Mouse (Mus musculus) right cerebral cortex, postnatal 10 days (tissue): ENCODE results near the gene Nedd9.

Source experiments
- DNase-seq, 2 experiments: peaks; one replicate each; pipeline ENCODE4 v3.0.0; 2021; ENCODE audit warnings: low spot score in 2 of 2

Nedd9 gene

DNA sequence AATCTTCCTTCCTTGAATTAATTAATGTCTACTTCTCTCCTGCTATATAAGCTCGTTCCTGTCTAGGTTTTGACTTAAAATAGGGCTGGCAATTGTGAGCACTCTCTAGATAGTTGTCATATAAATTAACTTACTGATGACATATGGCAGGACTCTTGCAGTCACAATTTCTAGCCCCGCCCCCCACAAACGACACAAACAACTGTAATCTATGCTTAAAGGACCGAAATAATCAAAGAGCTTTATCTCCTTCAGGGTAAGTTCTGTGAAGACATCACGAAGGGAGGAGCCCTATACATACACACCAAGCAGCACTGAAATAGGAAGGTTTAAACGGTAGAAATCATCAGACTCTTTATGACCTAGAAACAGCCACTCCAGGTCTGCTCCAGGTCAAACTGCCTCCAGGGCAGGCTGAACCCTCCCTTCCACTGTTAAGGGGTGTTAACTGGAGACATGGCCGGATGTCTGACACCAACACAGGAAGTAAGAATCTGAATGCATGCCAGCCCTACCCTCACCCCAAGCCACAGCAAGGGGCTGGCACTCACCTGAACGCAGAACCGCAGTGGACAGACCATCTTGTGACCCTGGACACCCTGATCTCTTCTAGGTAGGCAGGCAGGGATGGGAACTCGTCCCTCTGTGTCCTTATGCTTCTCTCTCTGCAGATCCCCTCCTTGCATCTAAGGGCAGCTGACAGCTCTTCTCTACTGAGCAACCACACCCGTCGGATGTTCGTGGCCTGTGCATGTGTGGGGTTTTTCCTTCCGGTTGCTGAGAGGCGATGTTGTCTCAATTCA lies at the start of gene Nedd9:
Gene Nedd9 (minus strand): TSS at position 757 of the 803 bp plus-strand sequence.
- DNase-seq = no peak

DNA sequence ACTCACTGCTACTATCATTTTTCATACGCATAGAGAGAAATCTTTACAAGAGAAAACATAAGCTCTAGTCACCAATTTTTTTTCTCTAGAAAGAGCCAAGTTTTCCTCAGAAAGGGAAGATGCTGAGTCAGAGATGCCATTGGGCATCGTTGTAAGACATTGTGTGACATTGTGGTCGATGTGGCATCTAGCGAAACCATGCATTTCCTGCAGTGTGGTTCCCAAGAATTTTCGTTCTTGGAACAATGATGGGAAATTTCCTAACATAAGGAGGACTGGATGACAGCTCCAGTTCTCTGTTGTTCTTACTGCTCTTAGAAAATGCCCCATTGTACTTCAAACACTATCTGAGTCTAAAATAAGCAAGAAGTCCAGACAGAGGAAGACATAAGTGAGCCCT lies 45.5 kb upstream of the Nedd9 start:
- DNase-seq = no peak

DNA sequence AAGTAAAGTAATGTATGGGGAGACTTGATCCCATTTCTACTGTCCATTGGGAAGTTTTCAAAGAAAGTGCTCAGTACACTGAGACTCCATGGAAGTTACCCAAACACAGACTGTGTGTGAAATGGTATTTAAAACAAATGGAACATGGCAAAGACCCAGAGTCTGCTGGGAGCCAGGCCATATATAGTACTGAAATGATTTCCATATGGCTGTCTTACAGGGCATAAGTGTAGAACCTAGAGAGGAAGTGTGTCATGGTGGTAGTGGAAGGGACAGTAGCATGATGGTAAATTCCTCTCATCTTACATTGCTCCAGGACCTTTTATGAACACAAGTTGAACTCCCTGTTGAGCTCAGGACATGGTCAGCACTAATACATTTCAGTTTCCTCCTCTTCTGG lies 43.2 kb upstream of the Nedd9 start:
- peak; percentile 40 to 63 for DNase-seq

DNA sequence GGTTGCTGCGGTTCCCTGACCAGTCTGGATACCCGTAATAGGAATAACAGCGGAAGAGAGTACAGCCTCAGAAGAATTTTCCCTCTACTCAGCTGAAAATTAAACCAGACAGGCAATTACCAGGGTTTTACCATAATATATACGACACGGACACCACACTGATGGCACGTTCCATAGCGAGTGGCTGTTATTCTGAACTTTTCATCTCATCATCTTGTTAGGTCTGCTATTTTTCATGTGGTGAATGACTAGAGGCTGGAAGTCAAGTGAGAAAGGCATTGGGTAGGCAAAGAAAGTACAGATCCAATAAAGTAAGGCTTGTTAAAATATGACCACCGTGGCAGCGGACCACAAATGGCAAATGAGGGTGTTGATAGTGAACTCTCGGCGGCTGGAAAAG lies 37.0 kb upstream of the Nedd9 start:
- no peak for DNase-seq

DNA sequence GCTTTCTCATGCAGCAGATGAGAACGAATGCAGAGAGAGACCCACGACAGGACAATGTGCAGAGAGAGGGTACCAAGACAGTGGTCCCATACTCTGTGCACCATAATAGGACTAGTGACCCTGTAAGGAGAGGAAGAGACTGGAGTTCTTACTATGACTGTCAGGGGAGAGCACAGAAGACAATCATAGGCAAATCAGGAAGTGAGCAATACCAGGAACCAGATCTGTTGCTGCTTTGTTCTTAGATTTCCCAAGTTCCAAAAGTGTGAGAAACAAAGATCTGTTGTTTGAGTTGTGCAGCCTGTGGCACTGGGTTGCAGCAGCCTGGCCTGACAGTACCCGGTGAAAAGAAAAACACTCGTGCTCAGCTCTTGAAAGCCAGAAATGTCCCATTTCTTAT lies 34.1 kb upstream of the Nedd9 start:
- DNase-seq = no peak

DNA sequence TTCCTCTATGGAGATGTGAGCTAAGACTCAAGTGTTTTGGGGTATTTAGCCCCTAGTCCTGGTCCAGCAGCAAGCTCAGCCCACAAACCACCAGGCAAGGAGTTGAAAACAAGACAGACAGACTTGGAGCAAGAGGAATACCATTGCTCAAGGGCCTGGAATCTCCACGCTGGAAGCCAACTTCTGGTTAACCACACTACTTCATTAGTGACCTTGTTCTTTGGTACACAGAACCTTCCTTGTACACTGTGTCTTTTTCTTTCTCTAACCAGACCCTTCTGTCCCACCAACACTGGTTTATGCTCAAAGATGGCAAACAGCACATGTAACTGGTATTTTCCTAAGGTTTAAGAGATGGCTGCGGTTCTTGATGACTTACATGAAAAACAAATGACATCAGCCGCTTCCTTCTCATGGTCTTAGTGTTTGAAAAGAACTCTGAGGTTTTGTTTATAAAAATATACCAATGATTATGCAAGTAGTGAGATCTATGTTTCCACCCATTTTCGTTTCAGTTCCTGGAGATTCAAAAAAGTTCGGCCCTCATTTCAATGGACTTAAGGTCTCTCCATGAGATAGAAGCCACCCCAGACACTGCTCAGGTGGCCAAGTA lies 33.5 kb upstream of the Nedd9 start:
- no peak for DNase-seq

DNA sequence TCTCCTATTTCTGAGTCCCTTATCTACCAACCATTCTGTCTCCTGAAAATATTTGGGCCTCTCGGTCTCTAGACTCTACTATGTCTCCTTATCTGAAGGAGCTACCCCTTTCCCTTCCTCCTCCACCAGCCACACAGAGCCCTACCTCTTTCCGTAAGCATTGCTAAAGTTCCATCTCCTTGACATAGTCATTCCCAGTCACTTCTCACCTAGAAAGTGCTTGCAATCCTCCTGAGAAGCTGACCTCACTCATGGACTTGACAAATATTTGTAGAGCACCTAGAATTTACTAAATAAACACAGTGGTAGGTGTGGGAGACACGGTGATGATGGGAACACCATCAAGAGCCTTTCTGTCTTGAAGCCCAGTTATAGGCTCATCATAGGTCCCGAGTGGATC lies 32.6 kb upstream of the Nedd9 start:
- no peak for DNase-seq

DNA sequence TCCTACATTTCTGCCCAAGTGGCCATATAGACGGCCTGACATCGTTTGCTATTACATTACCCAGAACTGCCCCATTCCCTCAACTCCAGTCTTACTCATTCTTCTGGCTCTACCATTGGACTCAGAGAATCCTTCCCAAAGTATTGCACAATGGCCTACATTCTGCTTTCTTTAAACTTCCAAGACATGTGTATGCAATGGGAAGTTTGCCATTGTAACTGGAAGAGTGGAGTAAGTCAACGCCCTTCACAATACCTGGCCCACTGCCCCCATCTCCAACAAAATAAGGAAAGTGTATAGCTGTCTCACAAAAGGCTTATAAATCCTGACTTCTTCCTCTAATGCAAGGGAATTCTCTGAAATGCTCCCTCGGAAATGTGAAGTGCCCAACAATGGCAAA lies 30.0 kb upstream of the Nedd9 start:
- no peak for DNase-seq

DNA sequence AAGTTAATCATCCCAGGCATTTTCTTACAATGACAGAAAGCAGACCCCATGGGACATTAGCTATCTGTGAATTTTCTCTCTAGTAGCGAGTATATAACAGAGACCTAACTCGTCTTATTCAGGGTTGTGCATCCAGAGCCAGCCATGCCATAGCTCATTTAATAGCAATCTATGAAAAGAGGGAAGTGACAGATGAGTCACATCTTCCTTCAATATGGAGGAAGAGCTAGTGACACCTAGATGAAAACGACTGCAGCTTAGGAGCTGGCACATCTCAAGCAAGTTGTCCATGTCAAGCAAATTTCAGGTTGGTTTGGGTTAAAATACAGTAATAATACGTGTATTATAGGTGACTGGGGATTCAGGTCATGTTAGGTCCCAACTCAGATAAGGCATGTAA lies 28.6 kb upstream of the Nedd9 start:
- no peak for DNase-seq

DNA sequence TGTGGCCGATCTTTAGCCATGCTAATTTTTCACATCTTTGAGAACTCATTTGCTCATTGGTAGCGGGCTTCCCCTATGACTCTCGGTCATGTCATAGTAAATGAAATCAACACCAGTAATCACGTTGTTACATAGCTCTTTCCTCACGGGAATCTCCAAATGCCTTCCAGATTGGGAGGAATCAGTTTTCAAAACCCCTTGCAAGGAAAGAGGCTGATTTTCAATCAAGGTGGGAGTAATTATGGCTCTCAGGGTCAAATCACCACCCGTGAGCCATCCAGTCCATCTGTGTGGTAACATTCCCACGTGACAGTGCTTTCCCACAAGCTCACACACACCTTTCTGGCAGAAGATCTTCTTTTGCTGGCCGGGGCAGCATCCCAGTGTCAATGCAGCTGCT lies 27.8 kb upstream of the Nedd9 start:
- DNase-seq = no peak

DNA sequence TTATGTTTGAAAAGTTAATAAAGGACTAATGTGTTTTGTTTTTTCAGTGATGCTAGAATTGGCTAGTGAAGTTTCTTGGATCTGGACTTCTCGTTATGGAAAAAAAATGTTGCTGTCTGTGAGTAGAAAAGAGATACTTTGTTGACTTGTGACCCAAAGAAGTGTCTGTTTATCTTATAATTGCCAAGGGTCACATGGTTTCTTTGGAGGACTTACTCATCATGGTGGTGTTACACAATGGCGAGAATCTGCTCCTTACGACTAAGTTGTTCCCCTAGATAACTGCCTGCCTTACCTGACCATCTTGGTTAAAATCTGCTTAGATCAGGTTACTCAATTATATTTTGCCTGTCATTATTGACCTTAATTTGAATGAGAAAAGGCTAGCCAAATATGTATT lies 26.3 kb upstream of the Nedd9 start:
- no peak for DNase-seq

DNA sequence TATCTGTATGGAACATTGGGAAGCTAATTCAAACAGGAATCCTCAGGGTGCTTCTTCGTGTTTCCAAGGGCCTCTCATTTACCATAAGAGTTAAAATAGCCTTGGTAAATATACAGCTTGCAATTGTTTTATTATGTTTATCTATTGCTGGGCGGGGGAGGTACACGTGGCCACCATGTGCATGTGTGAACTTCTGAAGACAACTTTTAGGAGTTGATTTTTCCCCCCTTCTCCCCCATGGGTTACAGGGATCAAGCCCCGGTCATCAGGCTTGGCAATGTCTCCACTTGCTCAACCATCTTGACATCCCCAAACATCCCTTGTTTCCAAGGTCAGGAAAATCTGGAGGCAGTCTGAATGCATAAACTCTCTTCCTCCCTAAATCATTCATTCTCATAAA lies 25.1 kb upstream of the Nedd9 start:
- DNase-seq = no peak

DNA sequence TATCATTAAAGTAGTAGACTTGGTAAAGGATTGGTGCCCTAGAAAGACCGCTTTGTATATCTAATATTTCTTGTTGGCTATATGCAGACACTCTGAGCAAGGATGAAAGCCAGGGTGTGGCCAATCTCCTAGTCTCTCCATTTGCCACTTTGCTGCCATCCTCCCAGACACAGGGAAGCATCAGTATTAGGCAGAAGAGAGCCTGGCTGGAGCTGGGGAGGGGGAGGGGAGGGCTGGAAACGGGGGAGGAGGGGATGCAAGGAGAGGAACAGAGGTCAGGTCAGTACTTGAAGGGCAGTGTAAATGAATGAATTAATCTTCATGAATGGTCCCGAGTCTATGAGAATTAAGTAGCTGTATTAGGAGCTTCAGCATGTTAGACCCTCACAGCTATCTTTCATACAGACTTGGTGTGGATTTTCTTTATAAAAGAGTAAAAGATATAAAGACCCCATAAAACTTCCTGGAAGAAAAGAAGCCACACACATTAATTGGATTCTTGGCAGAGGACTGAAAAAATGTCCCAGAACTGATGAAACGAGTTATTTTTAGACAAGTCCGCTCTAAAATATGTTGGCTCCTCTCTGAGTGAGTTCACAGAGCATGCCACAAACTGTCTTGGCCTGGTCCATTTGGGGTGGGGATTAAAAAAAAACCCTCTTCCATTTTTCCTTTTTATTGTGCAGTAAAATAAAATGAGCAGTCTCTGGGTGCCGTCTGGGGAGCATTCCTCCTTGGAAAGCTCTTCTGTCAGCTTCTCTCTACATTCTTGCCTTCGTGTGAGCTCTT lies 23.7 kb upstream of the Nedd9 start:
- no peak for DNase-seq

DNA sequence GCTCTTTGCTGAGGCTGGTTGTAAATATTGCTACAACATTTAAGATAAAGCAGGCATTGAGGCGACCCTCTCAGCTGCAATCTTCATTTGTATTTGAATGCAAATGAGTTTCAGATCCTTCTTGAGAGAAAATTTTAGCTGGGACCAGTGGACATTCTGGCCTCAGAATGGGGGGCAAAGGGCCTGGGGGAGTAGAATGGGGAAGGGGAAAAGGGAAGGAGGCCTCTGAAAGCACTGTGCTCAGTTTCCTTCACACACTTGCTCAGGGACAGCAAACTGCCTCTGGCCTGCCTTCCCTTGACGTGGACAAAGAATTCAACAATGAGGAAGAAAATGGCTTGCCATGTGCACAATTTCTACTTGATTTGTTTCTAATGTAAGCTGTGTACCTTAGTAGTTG lies 18.4 kb upstream of the Nedd9 start:
- DNase-seq = no peak

DNA sequence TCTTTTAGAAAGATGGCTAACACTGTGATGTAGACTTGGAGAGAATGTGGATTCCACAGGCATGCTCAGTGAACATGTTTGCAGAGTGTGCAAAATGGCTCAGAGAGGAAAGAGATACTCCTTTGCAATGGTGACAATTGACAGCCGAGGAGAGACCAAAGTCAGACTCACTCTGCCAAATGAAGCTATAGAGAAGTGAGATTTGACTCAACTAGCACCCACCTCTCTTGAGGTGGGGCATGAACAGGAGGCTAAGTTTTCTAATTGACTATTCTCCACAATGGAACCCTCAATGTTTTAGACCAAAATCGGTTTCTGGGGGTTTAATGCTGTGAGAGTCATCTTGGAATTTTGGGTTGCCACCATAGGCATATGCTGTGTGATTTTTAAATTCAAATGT lies 17.8 kb upstream of the Nedd9 start:
- no peak for DNase-seq

DNA sequence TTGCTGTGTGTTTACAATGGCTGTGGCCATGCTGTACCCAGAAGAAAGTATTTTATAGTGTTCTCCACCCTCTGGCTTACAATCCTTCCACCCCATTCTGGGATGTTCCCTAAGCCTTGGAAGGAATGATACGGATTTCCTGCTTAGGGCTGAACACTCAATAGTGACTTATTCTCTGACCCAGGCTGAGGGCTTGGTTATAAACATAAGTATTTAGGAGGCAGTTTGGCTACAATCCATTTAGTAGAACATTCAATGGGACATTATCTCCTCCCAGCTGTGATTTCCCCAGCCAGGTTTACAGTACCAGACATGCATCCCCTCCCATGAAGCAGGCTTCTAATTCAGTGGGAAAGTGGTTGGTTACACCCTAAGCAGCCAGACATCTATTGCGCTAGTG lies 17.3 kb upstream of the Nedd9 start:
- DNase-seq = no peak

DNA sequence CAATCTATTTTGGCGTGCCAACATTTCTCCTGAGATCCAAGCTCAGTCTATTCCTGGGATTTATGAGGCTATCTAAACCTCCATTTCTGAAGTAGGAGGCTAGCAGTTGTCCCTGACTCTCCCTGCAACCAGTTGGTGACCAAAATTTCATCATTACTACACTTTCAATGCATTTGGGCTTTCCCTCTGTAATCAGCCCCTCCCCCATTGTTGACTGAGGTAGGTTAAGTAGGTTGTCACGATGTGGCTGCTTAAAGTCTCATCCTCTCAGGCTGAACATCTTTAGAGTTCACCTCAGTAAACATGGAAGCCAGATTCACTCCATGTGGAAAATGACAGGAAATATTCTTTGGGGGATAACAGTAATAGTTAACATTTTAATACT lies 15.7 kb upstream of the Nedd9 start:
- DNase-seq = no peak

DNA sequence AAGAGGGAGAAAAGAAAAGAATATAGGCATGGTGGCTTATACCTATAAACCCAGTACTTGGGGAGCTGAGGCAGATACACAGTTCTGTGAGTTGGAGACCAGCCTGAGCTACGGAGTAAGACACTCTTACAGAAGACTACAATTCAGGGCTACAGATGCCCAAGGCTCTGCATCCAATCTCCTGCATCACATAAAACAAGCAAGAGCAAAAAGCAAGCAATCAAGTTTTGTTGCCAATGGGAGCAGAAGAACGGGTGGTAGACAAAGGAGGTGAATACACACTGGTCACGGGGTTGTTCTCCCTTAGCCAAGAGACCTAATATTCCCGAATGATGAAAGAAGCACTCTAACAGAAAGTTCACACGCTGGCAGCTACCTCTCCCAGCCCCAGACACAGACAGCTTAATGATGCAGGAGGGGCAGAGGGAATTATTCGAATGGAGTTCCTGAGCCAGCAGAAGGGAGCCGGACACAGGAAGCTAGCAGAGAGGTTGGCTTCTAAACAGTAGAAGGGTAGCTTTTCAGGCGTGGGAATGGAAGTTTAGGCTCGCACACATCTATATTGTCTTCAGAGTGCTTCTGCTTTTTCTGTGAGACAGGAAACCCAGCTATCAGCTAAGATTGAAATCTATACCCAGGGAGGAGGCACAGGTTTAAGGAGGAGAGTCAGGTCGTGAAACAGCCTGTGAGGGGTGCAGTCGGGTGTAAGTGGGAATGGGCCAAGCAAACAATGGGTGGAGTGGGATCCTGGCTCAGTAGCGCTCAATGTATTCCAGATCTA lies 15.2 kb upstream of the Nedd9 start:
- no peak for DNase-seq

DNA sequence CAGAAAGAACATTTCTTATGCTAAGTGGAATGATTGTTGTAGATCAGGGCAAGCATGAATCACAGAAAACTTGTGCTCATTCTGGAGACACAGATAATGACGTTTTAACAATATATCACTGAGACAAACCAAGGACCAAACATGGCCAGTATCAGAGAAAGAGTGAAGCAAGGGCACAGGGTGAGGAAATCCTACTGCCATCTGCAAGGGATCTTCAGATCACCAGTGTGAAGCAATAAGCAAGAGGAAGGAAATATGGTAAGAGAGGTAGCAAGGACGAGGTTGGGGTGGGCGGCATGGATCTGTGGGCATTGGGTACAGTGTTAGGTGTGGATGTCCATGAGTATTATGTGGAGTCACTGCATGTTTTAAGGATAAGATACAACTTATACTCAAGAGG lies 13.6 kb upstream of the Nedd9 start:
- no peak for DNase-seq

DNA sequence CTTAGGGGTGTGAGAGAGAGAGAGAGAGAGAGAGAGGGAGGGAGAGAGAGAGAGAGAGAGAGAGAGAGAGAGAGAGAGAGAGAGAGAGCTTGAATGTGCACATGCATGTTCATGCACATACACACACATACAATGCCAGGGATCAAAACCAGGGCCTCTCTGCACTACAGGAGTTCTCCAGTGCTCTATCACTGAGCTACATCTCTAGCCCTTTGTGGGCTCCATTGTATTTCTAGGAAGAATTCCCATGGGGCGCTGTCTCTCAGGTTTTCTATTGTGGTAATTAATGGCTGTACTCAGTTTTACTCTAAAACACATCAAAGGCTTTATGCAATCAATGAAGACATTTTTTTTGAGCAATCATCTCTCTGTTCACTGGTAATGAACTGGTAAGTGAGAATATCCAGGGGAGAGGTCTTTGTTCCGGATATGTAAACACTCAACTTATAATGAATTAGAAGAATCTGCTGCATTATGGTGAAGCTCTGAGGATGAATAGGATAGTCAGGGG lies 11.5 kb upstream of the Nedd9 start:
- DNase-seq = no peak

DNA sequence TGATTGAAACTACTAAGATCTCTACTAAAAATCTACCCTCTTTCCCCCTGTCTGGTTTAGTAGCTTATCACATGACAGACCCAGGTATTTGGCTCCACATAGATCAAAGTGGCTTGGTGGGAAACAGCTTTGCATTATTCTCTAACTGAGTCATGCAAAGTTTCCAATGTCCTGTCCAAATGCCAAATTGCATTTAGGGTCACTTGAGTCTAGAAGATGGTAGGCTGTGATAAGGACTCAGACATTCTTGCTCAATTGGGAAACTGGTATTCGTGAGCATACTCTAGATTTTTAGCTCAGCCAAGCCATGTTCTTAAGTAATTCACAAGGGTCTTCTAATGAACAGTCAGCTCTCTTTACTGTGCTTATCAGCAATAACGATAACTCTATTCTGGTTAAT lies 7.5 kb upstream of the Nedd9 start:
- no peak for DNase-seq
